Mouse (Mus musculus): ENCODE measurements at regions not wholly inside any gene's neighbourhood (a gene's known extent, or its start where the extent isn't known, plus 50 kb on each side); places are given as distances from the start of the nearest gene placed in this dataset.
A peak's percentile ranks its signal among the peaks of the same experiment; 100 is the strongest.

GRCm38 (mm10) chr17:14610791-14611522, 83.1 kb downstream of the Thbs2 start:
- DNase-seq (ENCODE audit: low read depth), result no peak

GRCm38 (mm10) chr17:14608845-14609244, 85.2 kb downstream of the Thbs2 start:
- no peak for DNase-seq (ENCODE audit: low read depth)

GRCm38 (mm10) chr17:14606356-14606989, 87.6 kb downstream of the Thbs2 start:
- no peak for DNase-seq (ENCODE audit: low read depth)

GRCm38 (mm10) chr17:14599681-14600080, 94.4 kb downstream of the Thbs2 start:
- no peak for DNase-seq (ENCODE audit: low read depth)

- DNase-seq (ENCODE audit: low read depth), result no peak
These were observed 97.6 kb downstream of the Thbs2 start for GRCm38 (mm10) chr17:14596470-14596869.

GRCm38 (mm10) chr17:14595525-14595924, 98.5 kb downstream of the Thbs2 start:
- DNase-seq (ENCODE audit: low read depth), result no peak

GRCm38 (mm10) chr17:14588086-14588817, 105.8 kb downstream of the Thbs2 start:
- DNase-seq (ENCODE audit: low read depth), result no peak

GRCm38 (mm10) chr17:14579671-14580070, 114.4 kb downstream of the Thbs2 start:
- DNase-seq (ENCODE audit: low read depth), result no peak

- no peak for DNase-seq (ENCODE audit: low read depth)
These were observed 115.3 kb downstream of the Thbs2 start for GRCm38 (mm10) chr17:14578721-14579120.

GRCm38 (mm10) chr17:14578194-14578593, 115.8 kb downstream of the Thbs2 start:
- peak; percentile 2 for DNase-seq (ENCODE audit: low read depth)

GRCm38 (mm10) chr17:14576159-14576558, 117.9 kb downstream of the Thbs2 start:
- DNase-seq (ENCODE audit: low read depth), result no peak

GRCm38 (mm10) chr17:14571143-14571542, 122.9 kb downstream of the Thbs2 start:
- DNase-seq (ENCODE audit: low read depth), result no peak

- no peak for DNase-seq (ENCODE audit: low read depth)
These were observed 123.7 kb downstream of the Thbs2 start for GRCm38 (mm10) chr17:14570266-14570775.

GRCm38 (mm10) chr17:14562191-14562590, 131.8 kb downstream of the Thbs2 start:
- DNase-seq (ENCODE audit: low read depth), result no peak

- no peak for DNase-seq (ENCODE audit: low read depth)
These were observed 136.8 kb downstream of the Thbs2 start for GRCm38 (mm10) chr17:14557214-14557613.

- DNase-seq (ENCODE audit: low read depth), result no peak
These were observed 140.8 kb downstream of the Thbs2 start for GRCm38 (mm10) chr17:14553195-14553594.

GRCm38 (mm10) chr17:14552081-14552480, 142.0 kb downstream of the Thbs2 start:
- no peak for DNase-seq (ENCODE audit: low read depth)

- DNase-seq (ENCODE audit: low read depth), result no peak
These were observed 142.4 kb downstream of the Thbs2 start for GRCm38 (mm10) chr17:14551610-14552009.

- DNase-seq (ENCODE audit: low read depth), result peak; percentile 40
These were observed 148.1 kb downstream of the Thbs2 start for GRCm38 (mm10) chr17:14545822-14546473.

GRCm38 (mm10) chr17:14544343-14545002, 149.6 kb downstream of the Thbs2 start:
- DNase-seq (ENCODE audit: low read depth), result no peak

GRCm38 (mm10) chr17:14541035-14541434, 153.0 kb downstream of the Thbs2 start:
- no peak for DNase-seq (ENCODE audit: low read depth)

Data from gonadal fat pad, adult 2 months (tissue).